Mouse (Mus musculus): ENCODE data around the gene Fam198a.
"Not testable (repeated sequence)": the region's sequence is repeated elsewhere in the genome, so short reads cannot be mapped to it uniquely, and the experiment has no call there.

The Fam198a gene

DNA sequence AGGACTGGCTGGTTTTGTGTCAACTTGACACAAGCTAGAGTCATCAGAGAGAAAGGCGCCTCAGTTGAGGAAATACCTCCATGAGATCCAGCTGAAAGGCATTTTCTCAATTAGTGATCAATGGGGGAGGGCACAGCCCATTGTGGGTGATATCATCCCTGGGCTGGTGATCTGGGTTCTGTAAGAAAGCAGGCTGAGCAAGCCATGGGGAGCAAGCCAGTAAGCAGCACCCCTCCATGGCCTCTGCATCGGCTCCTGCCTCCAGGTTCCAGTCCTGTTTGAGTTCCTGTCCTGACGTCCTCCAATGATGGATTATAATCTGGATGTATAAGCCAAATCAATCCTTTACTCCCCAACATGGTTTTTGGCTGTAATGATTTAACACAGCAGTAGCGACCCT, 70.4 kb downstream of the Fam198a start:
- DNase-seq (ENCODE audit: low spot score in 2 of 2) = not testable (repeated sequence)

DNA sequence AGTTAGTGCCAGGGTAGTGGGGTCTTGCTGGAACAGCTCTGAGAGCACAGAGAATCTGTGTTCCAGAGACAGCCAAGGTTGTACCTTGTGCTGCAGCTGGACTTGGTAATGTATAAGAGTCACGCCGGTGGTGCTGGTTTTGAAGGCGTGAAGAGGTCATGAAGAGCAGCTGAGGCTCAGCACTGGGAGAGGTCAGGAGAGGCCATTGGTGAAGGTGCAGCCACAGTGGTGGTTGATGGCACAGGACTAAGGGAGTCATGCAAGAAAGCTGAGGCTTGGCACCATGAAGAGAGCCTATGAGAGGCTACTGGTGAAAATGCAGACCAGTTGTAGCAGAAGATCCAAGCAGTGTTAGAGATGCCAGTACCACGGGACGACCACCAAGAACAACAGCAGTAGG, 70.8 kb downstream of the Fam198a start:
- DNase-seq (ENCODE audit: low spot score in 2 of 2) = no peak

DNA sequence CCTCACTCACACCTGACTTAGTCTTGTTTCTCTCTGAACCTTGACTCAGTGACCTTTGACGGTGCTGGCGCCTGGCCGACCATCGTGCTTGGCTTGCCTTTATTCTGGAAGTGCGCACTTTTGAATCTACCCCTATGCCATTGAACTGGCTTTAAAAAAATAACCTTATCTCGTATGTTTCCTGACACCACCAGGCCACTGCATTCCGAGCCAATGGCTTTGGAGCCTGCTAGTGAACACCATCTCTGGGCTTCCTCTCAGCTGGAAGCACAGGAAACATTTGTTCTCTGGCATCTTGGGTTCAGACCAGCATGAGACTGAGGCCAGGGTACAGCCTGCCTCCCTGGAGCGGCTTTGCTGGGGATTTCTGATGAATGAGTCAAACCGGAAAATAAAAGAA, 72.0 kb downstream of the Fam198a start:
- DNase-seq (ENCODE audit: low spot score in 2 of 2) = no peak

DNA sequence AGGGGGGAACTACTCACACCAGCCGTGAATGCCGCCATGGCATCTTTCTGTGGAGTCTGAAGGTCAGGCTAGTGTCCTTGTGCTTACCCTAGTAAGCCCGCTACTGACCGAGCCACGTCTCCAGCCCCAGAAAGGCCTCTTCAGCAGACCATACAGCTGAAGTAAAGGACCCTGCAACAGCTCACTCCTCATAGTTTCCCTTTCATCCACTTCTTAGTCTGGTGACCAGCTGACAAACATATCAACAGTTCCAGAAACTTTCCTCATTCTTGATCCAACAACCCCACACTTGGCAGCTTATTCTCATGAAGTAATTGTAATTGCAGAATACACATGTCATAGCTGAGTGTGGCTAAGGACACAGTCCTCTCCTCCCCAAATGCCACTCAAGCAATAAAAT, 73.1 kb downstream of the Fam198a start:
- DNase-seq (ENCODE audit: low spot score in 2 of 2) = no peak

DNA sequence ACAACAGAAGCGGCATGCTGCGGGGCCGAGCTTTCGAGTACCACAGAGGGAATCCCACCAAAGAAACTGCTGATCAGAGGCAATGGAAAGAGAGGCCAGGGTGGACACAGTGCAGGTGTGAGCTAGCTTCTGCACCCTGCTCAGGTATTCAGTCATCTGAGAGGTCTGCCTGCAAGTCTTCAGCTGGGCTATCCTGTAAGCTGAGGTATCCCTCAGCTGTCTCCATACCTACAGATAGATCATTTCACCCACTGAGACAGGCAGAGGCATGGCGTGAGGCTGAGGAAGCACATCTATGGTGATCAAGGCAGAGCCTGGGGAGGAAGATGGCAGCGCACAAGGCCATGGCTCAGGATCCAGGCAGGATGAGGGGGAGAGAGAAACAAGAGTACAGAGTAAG, 73.6 kb downstream of the Fam198a start:
- DNase-seq (ENCODE audit: low spot score in 2 of 2) = no peak

DNA sequence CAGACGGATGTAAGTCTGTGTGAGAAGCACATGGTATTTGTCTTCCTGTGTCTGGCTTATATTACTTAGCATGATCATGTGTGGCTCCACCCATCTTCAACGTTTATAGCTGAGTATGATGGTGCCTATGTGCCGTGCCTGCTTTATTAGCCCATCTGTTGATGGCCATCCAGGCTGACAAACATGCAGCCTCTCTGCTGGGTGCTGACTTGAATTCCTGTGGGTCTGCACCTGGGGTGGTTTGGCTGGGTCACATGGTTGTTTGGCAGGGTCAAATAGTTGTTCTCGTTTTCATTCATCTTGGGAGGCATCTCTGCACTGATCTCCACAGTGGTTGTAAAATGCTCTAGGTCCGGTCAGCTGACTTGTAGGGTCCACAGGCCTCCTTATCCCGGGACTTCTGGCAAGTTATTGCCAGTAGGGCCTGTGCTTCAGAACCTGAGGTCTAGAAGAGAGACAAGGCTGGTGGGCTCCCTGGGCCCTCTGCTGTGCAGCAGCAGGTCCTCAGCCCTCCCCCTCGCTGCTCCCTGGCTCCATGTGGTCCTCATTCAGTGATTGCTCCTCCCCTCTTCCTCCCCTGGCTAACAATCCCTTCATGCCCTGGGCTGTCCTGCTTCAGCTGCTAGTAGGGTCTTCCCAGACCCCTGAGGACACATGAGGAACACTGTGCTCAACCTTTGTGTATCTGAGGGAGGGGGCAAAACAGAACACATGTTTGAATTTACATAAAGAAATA, 75.2 kb downstream of the Fam198a start:
- DNase-seq (ENCODE audit: low spot score in 2 of 2) = no peak

DNA sequence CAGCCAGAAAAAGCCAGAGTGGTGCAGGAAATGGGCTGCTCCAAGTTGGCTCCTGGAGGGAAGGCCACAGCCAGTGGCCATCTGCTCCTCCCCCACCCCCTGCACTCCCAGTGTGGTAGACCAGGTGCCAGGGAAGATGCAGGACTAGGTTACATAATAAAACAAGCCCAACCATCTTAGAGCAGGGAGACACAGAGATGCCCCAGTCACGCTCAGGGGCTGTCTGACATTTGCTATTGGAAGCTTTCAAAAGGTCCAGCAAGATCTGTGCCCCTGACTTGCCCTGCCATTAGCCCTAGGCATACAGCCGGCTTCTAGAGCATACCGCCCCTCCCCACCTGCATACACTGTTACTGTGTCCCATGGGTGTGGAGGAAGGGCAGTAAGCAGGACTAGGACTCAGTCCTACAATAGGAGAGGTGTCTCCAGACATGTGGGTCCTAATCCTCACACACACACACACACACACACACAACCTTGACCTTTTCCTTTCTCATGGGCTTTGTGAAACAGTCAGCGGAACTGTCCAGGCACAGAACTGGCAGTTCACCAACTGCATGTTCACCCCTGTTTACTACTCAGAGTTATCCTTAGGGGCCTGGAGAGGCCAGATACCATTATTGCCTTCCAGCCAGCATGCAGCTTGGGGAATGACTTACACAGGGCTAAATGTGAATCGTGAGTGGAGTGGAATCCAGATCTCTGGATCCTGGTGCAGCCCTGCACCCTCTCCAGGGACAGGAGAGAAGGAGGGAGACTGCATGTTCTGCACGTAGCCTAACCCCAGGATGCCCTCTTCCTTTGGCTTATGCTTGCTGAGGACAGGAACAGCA, 76.5 kb downstream of the Fam198a start:
- no peak for DNase-seq (ENCODE audit: low spot score in 2 of 2)

DNA sequence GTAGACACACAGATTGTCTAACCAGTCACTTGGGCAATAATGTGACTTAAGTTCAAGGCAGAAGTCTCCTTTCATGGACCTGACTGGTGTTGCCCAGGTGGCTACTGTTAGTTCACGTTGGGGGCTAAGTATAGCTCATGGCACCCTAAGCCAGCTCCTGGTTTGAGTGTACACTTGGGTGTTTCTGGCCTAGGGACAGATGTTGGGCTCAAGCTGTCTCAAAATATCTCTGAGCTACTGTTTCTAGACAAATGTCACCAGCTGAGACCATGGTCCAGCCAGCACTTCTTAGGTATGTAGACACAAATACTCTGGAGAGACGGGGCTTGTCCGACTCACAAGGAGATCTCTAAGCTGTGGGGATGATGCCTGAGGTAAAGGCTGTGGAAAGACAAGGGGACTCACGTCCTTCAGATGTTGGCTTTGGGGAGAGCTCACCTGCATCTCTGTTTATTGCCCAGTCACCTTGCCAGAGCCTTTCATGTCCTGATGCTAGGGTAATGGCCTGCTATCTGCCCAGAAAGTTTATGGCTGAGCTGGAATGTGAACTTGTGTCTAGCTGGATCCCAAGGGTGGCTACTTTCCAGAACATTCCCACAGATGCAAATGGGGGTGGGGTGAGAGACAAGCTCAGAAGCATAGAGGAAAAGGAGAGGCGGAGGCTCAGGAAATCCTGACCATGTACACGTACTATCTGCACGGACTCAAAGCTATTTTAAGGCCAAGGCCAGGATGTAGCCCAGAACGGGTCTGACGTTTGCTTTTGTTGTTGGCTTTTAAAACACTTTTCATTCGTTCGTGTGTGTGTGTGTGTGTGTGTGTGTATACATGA, 77.3 kb downstream of the Fam198a start:
- no peak for DNase-seq (ENCODE audit: low spot score in 2 of 2)

DNA sequence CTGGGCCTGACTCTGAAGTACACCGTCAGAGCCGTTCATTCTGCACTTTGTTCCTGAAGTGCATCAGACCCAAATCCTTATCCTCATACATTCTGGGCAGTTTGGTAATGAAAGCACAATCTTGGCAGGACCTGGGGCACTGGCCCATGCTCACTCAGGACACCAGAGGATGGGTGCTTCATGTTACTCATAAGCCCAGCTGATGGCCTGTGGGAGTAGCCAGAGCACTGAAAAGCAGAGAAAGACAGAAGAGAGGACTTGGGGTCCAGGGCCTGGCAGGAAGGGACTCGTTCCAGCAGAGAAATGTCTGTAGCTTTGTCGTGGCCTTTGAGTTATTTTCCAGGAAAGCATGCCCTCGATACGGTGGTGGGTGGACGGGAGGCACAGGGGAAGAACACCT, 79.0 kb downstream of the Fam198a start:
- no peak for DNase-seq (ENCODE audit: low spot score in 2 of 2)

Data from right cerebral cortex, adult 2 months (tissue).